Mouse (Mus musculus): ENCODE measurements around the gene Hormad2.

Gene Hormad2

DNA sequence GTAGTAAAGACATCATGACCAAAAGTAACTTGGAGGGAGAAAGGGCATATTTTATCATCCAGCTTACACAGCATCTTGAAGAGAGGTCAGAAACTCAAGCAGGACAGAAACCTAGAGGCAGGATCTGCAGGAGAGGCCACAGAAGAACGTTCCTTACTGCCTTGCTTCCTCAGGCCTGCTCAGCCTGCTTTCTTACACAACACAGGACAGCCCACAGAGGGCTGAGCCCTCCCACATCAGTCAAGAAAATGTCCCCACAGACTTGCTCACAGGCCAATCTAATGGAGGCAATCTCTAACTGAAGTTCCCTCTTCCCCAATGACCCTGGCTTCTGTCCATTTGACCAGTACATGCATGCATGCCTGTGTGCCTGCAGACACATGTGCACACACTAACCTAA, 1.4 kb upstream of the Hormad2 start:
- peak in 1 of 2 experiments; percentile 22 for DNase-seq

DNA sequence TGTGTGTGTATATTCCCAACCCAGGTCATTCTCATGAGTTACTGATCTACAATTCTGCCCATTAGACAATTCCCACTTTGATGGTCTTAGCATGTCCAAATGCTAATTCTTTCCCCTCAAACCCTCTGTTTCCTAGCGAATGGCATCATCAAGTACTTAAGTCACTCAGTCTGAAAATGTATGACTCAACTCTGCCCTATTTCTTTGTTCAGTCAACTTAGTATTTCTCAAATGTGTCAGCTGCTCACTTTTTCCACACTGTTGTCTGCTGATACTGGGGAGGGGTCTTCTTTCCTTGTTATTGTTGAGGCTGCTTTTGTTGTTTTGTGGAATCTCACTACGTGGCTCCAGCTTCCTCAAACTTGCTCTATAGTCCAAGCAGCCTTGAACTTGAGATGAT, 2.7 kb downstream of the Hormad2 start:
- no peak for DNase-seq

DNA sequence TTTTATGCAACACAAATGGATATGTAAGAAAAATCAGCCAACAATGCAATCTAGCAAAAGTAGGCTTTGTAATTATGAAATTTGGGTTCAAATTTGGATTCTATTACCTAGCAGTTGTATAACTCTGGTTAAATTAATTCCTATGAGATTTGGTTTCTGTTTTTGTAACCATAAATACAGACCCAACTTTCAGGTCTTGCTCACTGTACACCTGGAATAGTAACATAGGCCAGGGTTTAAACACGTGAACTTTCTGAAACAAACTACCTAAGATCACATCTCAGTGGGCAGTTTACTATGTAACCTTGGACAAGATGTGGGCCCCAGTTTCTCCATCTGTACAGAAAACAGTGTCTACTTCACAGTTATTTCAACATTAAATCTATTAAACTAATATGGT, 3.6 kb downstream of the Hormad2 start:
- DNase-seq = no peak

DNA sequence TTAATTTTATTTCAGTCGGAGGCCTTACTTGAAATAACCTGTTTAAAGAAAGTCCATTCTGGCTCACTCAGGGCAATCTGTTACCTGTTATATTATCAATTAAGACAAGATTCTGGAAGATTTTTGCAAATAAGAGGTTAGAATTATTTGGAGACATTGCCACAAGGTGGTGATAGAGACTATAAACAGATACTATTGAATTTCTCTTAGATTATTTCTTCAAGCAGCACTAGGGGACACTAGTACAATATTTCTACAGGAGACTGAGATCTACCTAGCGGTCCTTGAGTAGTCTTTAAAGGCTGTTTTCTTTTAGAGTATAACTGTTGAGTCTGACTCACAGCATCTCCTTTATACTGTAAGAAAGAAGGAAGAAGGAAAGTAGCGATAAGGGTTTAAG, 4.3 kb downstream of the Hormad2 start:
- DNase-seq = no peak

DNA sequence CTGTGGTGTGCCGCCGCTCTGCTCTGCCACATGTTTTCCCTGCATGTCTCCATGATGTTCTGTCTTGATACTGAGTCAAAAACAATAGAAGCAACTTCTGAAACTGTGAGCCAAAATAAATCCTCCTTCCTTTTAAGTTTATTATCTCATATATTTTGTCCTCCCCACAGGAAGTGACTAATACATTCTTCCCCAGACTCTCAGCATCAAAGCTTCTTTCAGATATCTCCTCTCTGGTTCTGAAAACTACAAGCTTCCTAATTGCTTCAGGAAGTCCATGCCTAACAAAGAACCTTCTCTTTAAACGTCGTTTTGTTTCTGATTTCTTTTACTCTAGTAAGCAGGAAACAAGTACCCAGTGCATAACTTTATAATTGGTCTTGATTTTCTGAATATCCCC, 6.4 kb downstream of the Hormad2 start:
- no peak for DNase-seq

DNA sequence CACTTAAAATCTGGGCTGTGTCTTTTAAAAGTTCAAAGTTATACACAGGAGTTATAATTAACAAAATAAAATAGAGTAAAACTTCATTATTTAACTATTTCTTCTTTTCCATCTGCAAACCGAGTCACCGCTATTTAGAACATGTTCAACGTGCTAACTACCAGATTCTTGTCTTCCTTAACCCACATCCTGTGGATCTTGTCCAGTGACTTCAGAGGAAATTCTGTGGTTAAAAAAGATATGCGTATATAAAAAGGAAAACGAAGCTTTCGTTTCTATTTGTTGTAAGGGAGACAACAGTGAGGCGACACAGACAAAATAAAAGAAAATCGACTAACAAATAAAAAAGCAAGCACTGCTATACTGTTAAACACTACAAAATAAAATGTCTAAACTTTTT, 17.1 kb downstream of the Hormad2 start:
- DNase-seq = no peak

DNA sequence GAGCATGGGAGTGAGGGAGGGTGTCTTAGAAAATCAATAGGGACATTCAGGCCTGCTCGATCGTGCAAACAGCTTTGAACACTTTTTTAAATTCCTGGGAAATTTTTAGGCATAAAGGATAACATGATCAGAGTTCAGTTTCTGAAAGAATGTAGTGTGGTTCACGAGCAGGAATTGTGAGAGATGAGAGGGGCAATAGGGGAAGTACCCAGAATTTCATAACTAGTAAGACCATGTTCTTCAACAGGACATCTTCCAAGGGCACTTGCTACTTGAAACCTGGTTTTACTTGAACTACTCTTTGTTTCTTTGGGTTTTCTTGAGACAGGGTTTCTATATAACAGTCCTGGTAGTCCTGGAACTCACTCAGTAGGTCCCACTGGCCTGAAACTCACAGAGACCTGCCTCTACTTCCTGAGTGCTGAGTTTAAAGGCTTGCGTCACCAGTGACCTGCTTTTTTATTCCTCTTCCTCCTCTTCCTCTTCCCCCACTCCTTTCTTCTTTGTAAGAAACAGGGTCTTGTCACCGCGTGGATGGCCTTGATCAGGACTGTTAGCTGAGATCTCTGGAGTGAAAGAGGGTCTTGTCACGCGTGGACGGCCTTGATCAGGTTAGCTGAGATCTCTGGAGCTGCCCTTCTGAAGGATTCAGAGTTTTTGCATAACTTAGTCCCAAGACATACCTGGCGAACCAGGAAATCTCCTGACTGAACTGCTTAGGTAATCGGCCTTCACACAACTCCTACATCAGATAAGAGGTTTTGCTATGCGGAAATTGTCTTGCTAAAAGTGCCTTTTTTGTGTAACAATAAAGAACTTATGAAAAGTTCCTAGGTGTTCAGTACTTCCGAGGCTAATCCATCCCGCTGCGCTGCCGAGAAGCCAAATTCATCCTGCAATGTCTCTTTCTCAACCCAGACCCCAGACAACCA, 18.1 kb downstream of the Hormad2 start:
- DNase-seq = no peak

DNA sequence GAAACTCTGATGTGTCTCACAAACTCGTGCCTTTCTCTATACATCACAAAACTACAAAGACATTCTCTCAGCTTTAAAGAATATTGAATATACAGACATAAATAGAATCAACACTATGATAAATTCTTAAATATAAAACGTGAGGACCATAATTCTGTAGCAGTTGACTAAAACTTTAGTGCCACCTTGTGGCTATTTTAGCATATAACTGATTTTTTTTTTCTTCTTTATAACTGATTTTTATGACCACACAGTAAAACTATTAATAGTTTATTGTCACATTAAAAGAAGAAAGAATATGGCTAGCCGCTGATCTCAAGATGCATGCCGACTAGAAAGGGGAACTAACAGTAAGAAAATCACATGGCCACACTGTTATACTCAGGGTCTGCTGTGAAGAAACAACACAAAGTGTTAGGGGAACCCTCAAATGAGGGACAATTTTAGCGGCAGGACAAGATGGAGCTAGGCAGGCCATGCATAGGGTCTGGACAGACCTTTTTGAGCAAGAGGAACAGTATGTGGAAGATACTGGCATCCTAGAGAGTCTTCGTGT, 18.9 kb downstream of the Hormad2 start:
- DNase-seq = no peak

DNA sequence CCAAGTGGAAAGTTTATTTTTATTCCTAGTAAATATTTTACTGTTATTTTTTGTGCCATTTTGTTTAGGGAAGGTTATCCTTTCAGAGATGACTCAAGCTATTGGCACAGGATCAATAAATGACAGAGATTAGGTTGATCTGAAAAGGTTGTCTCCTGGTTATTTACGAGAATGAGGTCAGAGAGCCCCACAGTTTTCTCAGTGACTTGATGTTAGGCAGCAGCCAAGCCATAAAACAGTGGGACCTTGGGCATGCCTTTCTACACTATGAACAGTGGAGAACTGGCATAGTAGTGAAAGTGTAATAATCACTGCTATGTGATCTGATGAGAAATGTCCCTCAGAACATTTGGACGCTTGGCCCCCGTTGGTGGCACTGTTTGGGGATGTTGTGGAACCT, 22.9 kb downstream of the Hormad2 start:
- no peak for DNase-seq

DNA sequence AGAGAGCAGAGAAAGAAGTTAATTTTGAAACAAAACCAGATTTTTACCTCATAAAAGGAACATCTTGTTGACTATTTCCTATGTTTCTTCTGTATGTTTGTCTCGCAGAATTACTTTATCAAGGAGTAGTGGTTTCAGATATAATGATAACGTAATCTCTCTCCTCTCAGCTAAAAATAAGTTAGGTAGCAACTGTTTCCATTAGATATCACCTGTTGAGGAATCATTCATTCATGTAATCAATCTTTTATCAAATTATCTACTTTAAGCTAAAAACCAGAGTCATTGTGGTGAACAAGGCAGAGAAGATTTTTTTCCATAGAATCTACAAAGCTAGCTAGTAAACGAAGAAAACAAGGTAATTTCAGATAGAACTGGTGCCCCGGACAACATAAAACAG, 28.6 kb downstream of the Hormad2 start:
- no peak for DNase-seq

DNA sequence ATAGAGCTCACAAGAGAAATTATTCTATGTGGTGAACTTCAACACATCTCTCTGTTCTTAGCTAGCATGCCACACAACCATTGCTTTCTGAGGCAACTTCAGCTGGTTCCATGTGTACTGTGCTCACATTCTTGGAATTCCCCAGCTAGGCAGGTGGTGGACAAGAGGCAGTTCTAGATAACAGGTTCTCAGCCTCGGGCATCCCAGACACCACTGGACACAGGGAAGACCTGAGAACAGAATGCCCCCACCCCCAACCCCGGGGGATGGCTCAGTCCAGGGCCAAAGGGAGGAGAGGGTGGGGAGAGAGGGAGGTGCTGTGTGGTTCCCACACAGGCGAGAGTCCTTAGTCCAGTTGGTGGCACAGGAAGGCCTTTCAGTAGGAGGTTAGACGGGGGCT, 36.6 kb downstream of the Hormad2 start:
- peak in 1 of 2 experiments; percentile 31 for DNase-seq

DNA sequence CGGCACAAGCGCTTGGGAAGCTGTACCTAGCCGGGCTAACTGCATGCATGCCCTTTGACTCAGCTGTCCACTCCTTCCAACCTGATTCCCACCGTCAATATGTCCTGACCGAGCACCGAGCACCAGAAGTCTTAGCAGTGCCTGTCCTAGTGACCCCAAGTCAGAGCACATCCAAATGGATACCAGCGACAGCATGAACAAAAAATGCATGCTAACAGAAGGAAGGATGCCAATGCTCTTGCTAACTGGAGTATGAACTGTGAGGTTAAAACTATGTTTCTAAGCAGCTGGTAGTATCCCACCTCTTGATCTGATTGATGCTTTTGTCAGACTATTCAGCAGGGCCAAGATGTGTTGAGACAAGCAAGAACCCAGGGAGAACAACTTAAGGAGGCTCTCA, 37.5 kb downstream of the Hormad2 start:
- DNase-seq = no peak

DNA sequence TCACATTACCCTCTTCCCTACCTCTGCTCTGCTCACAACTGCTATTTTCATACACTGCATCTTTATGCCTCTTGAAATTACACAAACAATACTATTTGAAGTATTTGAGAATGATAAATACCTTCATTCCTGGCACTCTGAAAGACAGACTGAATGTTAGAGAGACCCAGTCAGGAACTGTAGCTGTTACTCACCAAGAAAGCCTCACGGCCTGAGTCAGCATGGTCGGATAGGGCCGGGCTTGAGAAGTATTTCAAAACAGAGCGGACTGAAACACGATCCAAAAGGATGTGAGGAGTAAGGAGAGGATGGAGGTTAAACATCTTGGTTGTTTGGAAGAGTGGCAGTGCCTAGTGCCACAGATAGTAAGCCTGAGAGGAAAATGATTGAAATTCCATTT, 39.7 kb downstream of the Hormad2 start:
- DNase-seq = no peak

DNA sequence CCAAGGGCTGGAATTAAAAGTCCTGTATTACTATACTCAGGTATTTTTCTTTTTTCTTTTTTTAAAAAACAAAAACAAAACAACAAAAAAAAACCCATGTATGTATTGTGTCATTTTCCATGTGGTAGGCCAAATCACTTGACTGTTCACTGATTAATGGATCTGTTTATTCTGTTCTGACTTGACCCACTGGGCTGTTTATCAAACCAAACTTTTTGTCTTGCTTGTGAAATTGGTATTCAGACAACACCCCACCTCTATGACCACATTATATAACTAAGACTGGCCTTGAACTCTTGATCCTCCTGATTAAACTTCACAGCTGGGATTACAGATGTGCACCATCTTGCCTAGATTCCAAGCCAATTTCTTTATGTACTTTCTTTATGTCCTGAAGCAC, 46.7 kb downstream of the Hormad2 start:
- no peak for DNase-seq

DNA sequence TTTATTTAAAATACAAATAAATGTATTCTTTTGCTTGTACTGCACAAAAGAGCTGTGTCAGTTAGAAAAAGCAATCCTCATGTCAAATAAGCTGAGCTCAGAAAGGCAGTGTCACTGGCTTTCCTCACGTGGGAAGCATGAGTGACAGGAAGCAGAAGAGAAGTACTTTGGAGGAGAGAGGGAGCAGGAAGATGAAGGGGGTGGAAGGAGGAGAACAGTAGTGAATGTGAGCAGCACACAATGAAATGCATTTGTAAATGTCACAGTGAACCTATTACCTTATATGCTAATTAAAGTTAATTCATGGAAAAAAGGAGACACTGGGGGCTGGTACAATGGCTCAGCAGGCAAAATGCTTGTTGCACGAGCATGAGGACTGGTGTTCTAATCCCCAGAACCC, 52.9 kb downstream of the Hormad2 start:
- no peak for DNase-seq

DNA sequence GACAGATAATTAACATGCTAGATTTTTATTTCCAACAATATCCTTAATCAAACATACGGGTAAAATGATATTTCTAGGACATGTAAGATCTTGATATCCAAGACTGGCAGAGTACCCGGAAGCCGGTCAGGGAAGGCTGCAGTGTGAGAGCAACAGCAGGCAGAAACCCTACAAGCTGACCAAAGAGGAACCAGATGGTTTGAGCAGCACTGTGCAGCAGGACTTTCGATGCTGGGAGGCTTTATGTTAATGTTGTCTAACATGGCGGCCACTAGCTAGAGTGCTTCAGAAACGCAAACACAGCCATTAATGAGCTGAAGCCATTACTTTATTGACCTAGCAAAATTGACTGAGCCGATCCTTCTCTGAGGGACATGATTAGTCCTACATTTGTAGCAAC, 58.6 kb downstream of the Hormad2 start:
- no peak for DNase-seq

DNA sequence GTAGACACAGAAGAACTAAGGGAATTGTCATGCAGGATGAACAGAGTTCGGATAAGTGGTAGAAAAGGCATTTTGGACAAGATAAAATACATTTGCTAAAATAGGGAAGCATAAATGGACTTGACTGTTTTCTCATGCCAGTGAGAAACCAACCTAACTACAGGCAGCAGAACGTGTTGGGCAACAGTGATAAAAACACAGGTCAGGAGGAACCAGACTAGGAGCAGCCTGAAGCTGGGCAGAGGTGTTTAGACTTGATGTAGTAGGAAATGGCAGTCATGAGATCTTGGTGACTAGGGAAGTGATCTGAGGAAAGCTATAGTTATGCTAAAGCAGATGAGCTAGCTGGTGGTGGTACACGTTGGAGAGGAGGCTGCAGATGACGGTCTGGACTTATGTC, 61.0 kb downstream of the Hormad2 start:
- DNase-seq = no peak

DNA sequence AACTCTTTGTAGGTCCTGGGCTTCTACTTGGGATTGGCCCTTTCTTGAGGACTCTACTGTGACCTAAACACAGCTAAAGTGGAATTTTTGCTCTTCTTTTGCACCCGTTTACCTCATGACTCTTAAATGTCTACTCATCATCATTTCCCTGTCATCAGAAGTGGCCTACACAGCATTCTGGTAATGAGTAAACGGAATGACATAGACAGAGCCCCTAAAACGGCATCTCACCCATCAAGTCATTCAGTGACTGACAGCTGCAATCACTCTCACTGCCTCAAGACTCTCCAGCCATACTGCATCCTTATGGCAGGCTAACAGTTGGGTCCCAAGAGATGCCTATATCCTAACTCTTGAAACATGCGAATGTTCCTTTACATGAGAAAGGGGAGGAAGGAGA, 74.5 kb downstream of the Hormad2 start:
- DNase-seq = no peak

DNA sequence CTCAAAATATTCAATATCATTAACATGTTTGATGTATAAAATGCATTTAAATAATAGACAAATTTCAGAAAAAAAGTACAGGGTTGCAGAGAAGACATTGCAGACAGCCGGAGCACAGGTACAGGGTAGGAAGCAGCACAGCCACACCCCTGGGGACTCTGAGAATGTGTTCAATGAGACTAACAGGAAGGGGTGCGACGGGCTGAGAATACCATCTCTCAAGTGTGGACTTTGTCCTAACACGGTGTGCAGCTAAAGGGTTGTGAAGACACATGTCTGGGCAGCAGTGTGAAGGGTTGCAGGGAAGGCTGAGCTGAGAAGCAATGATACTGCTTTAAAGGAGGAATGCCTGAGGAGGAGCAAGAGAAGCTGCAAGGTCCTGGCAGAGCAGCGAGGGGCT, 85.5 kb downstream of the Hormad2 start:
- DNase-seq = no peak

DNA sequence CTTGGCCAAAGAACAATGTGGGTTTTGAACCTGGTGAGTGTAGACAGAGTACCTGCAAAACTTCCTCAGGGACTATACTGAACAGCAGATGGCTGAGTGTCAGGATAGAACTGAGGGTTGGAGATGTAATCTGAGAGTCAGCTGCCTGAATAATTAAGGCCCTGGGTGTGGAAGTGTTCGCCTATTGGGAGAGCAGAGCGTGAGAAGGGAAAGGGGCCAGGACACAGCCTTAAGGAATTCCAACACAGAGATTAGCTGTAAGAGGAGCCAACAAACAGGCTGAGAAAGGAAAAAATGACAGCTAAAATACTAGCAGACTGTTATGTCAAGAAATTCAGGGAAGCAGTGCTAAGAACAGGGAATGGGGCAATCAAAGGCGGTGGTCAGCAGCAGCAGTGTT, 88.3 kb downstream of the Hormad2 start:
- no peak for DNase-seq

DNA sequence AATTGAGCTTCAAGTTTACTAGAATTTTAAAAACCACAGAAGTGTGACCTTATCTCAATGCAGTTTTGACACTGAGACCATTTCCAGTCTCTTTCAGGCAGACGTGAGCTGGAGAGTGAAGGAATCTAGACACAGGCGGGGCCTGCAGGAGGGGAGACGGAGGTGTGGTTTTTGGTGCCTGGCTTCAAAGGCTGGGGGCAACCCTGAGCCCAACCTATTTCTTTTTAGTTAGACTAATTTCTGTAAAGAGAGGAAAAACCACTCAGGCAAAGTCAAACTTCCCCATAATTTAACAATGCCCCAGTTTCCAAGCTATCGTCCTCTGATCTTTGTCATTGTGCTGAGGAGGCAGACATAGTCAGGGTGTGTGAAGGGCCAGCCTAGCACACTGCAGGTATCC, 97.0 kb downstream of the Hormad2 start:
- DNase-seq = no peak

DNA sequence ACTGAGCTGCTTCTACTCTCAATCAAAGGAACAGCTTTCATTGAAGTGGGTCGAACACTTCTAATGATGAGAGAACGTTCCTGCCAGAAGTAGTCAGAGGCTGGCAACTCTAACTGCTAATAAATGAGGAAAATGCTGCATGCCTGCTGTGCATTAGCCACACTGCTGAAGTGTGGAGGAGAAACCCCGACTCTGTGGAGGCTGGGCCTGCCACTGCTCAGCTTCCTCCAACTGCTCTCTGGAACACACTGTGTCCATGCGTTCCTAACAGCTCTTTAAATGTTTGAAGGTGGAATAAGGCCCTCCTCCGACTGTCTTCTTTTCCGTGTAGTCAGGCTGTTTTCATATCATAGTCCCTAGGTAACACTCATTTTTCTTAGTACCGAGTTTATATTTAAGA, 98.9 kb downstream of the Hormad2 start:
- DNase-seq = no peak

DNA sequence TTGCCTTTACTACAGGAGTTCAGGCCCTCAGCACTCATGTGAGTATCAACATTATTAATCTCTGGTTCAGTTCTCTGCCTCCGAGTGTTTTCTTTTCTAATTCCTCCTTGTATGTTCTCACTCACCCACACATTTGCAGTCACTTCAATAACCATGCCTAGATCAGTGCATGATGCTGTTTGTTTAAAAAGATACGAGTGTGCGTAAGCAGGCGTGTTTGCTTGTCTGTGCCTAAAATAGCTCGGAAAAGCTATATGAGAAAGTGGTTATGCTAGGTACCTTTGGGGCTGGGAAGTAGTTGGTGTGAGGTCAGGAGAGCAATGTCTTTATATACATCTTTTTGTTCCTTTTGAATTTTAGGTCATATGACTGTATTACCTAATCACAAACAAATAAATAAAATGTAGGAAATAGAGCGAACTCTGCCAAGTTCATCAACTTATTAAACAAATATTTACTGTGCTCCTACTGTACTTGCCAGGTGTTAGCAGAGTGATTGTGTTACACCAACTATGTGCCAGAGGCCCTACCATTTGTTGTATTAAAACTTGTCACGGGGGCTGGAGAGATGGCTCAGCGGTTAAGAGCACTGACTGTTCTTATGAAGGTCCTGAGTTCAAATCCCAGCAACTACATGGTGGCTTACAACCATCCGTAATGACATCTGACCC, 100.7 kb downstream of the Hormad2 start:
- DNase-seq = no peak

DNA sequence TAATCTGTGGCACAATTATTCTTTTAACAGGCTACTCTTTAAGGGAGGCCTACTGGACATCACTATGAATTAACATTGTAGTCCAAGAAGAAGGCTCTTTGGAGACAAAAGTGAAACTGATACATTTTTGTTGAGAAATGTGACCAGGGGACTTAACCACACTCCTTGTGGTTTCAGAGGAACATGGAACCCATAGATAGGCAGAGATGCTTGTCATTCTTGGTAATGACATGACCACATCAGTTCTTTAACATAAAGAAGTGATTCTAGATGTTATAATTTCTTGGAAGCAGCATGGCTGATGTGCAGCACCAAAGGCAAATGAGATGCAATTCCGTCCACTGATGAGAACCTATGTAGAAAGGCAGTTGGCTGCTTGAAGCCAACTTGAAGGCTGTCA, 101.6 kb downstream of the Hormad2 start:
- no peak for DNase-seq
